9 mouse cellular contexts compared by ENCODE assay signal in genomic region chr19:47280894-47281293, GRCm38 (mm10).
DNase-seq lines count a peak whose midpoint lies in the region; ATAC-seq and TF ChIP-seq lines count a peak whose summit lies in the region.
"Had no signal": no experiment of that assay in that cellular context is flagged by ENCODE, and none has a peak within 500 bp of the region (broad histone marks: within the 10 kb centered on the region; RNA-seq: fewer than 3 reads in every experiment).

No protein-coding gene starts in this region.

- 88% methylated on average over 9 of the region's 9 CpGs for WGBS in midbrain, embryonic 13.5 days
- WGBS in midbrain, embryonic 14.5 days: 84% methylated on average over 9 of the region's 9 CpGs
- 40% methylated on average over 9 of the region's 9 CpGs for whole genome bisulfite sequencing in heart, adult 2 months
- WGBS in kidney, adult 2 months: 67% methylated on average over 9 of the region's 9 CpGs
- WGBS in stomach, embryonic 14.5 days: 79% methylated on average over 9 of the region's 9 CpGs

- peaks cover 16% of the 10 kb centered on the region for H3K36me3 ChIP-seq in midbrain, embryonic 13.5 days
- H3K36me3 ChIP-seq in midbrain, embryonic 14.5 days (ENCODE audit: control insufficient read depth, insufficient read depth, low read length): peaks cover 6% of the 10 kb centered on the region; the same call in 1 of the 2 replicates
- H3K36me3 ChIP-seq in heart, adult 2 months (ENCODE audit: control insufficient read depth, insufficient read depth, low read length): peaks cover 5% of the 10 kb centered on the region
- no peaks in the 10 kb centered on the region for H3K36me3 ChIP-seq in kidney, adult 2 months (ENCODE audit: control insufficient read depth, insufficient read depth, low read length)
- H3K36me3 ChIP-seq in stomach, embryonic 14.5 days (ENCODE audit: control insufficient read depth, insufficient read depth, low read length): peaks cover 65% of the 10 kb centered on the region

- intact Hi-C loops in heart, adult 2 months (cut with DNase I): no loop called here
- intact Hi-C loops in left cerebral cortex, postnatal 14 days (cut with DNase I): no loop called here

- no peak for DNase-seq in midbrain, embryonic 14.5 days
- peak; percentile 58 to 78 for DNase-seq in heart, adult 2 months
- DNase-seq in kidney, adult 2 months: peak; percentile 63
- no peak for DNase-seq in left cerebral cortex, postnatal 14 days (ENCODE audit: low spot score in 2 of 2)
- no peak for DNase-seq in layer of hippocampus, adult 11-12 months (ENCODE audit: low spot score)

- TF ChIP-seq POLR2A in heart, adult 2 months (IDR thresholded peaks at IDR 0.05; ENCODE audit: insufficient read depth, low read depth, low read length): no peak
- no peak for TF ChIP-seq POLR2A in kidney, adult 2 months (IDR thresholded peaks at IDR 0.05; ENCODE audit: low read depth, low read length)

- no peak overlapping the region for H3K27ac ChIP-seq in midbrain, embryonic 13.5 days
- no peak overlapping the region for H3K27ac ChIP-seq in midbrain, embryonic 14.5 days (replicated peaks; ENCODE audit: low read depth, low read length)
- peak overlapping the region; percentile 78 for H3K27ac ChIP-seq in heart, adult 2 months
- H3K27ac ChIP-seq in kidney, adult 2 months (ENCODE audit: insufficient read depth, low read depth, low read length): peak overlapping the region; percentile 34; the same call in 1 of the 2 replicates
- peak overlapping the region; percentile 21; the same call in 1 of the 2 replicates for H3K27ac ChIP-seq in stomach, embryonic 14.5 days (ENCODE audit: low read length)

- TF ChIP-seq EP300 in heart, adult 2 months (IDR thresholded peaks at IDR 0.05; ENCODE audit: insufficient read depth, low read depth, low read length): no peak

- ATAC-seq in midbrain, embryonic 13.5 days: no peak
- no peak for ATAC-seq in midbrain, embryonic 14.5 days (ENCODE audit: low FRiP score, low TSS enrichment)
- 0 out of 2 replicates have a peak, but pooled peaks have one; percentile 7 for ATAC-seq in stomach, embryonic 14.5 days (ENCODE audit: insufficient number of reproducible peaks, insufficient read depth, low FRiP score, low read depth)
- ATAC-seq in granulocyte monocyte progenitor cell, adult 5-6 weeks (replicated peaks; ENCODE audit: poor library complexity, severe bottlenecking): no peak

- H3K4me3 ChIP-seq in midbrain, embryonic 13.5 days (replicated peaks): no peak overlapping the region
- H3K4me3 ChIP-seq in midbrain, embryonic 14.5 days (replicated peaks; ENCODE audit: low read depth, low read length): no peak overlapping the region
- no peak overlapping the region for H3K4me3 ChIP-seq in heart, adult 2 months
- H3K4me3 ChIP-seq in kidney, adult 2 months (ENCODE audit: insufficient read depth, low read depth, low read length): no peak overlapping the region
- no peak overlapping the region for H3K4me3 ChIP-seq in stomach, embryonic 14.5 days (ENCODE audit: low read depth, low read length)
- H3K4me3 ChIP-seq: megakaryocyte, embryonic 14.5 days had no signal

- H3K79me2 ChIP-seq in heart, adult 2 months (replicated peaks; ENCODE audit: control insufficient read depth, insufficient read depth, low read length): no peaks in the 10 kb centered on the region

- no peaks in the 10 kb centered on the region for H3K4me1 ChIP-seq in midbrain, embryonic 13.5 days (replicated peaks)
- no peaks in the 10 kb centered on the region for H3K4me1 ChIP-seq in midbrain, embryonic 14.5 days (ENCODE audit: control insufficient read depth, insufficient read depth, low read length)
- H3K4me1 ChIP-seq in heart, adult 2 months (ENCODE audit: control insufficient read depth, insufficient read depth, low read length): peaks cover 41% of the 10 kb centered on the region
- peaks cover 7% of the 10 kb centered on the region for H3K4me1 ChIP-seq in kidney, adult 2 months (ENCODE audit: control insufficient read depth, insufficient read depth, low read length)
- 0 out of 2 replicates have a peak, but pooled peaks cover 9% of the 10 kb centered on the region for H3K4me1 ChIP-seq in stomach, embryonic 14.5 days (ENCODE audit: control insufficient read depth, insufficient read depth, low read length)

- H3K9ac ChIP-seq in midbrain, embryonic 13.5 days (replicated peaks): 0 out of 2 replicates have a peak overlapping the region, but pooled peaks have one; percentile 14
- no peak overlapping the region for H3K9ac ChIP-seq in midbrain, embryonic 14.5 days (replicated peaks; ENCODE audit: low read length)
- H3K9ac ChIP-seq in heart, adult 2 months (ENCODE audit: low read depth, low read length): no peak overlapping the region
- no peak overlapping the region for H3K9ac ChIP-seq in stomach, embryonic 14.5 days (replicated peaks; ENCODE audit: low read depth, low read length)

- no peak for TF ChIP-seq CTCF in heart, adult 2 months (IDR thresholded peaks at IDR 0.05)
- TF ChIP-seq CTCF in kidney, adult 2 months (conservative IDR thresholded peaks at IDR 0.05; ENCODE audit: insufficient read depth, insufficient read length, low read depth, low read length): 0 out of 2 replicates have a peak, but pooled peaks have one; percentile 1

- no peaks in the 10 kb centered on the region for H3K9me3 ChIP-seq in midbrain, embryonic 13.5 days
- no peaks in the 10 kb centered on the region for H3K9me3 ChIP-seq in midbrain, embryonic 14.5 days (ENCODE audit: control insufficient read depth, low read length)
- no peaks in the 10 kb centered on the region for H3K9me3 ChIP-seq in stomach, embryonic 14.5 days (ENCODE audit: control insufficient read depth, low read depth, low read length)
- H3K9me3 ChIP-seq: megakaryocyte, embryonic 14.5 days had no signal

- H3K4me2 ChIP-seq in midbrain, embryonic 13.5 days (replicated peaks): no peak overlapping the region
- H3K4me2 ChIP-seq in midbrain, embryonic 14.5 days (ENCODE audit: low read length): no peak overlapping the region
- no peak overlapping the region for H3K4me2 ChIP-seq in stomach, embryonic 14.5 days (replicated peaks; ENCODE audit: low read depth, low read length)

- no peaks in the 10 kb centered on the region for H3K27me3 ChIP-seq in midbrain, embryonic 13.5 days
- H3K27me3 ChIP-seq in midbrain, embryonic 14.5 days (ENCODE audit: control insufficient read depth, insufficient read depth, low read length): no peaks in the 10 kb centered on the region
- no peaks in the 10 kb centered on the region for H3K27me3 ChIP-seq in heart, adult 2 months (ENCODE audit: control insufficient read depth, insufficient read depth, low read length)
- H3K27me3 ChIP-seq in kidney, adult 2 months (replicated peaks; ENCODE audit: control insufficient read depth, insufficient read depth, low read length): no peaks in the 10 kb centered on the region
- no peaks in the 10 kb centered on the region for H3K27me3 ChIP-seq in stomach, embryonic 14.5 days (ENCODE audit: control insufficient read depth, insufficient read depth, low read length)

Comparison
In these comparisons a context has a peak if more than half of its experiments do, and no peak if none do; other contexts are left out.
1. H3K27ac ChIP-seq: peak in heart, adult 2 months (single experiment), kidney, adult 2 months (single experiment) and stomach, embryonic 14.5 days (single experiment); none in midbrain, embryonic 13.5 days (single experiment) and midbrain, embryonic 14.5 days (single experiment).
2. DNase-seq: peak in heart, adult 2 months (2 of 2) and kidney, adult 2 months (single experiment); none in midbrain, embryonic 14.5 days (single experiment), left cerebral cortex, postnatal 14 days (0 of 2) and layer of hippocampus, adult 11-12 months (single experiment).